Mouse (Mus musculus): ENCODE measurements around the gene Myom1. TPM values are rescaled to one million over a fixed set of nuclear protein-coding genes. Genes with fewer than 3 reads are reported as not detected.

The Myom1 gene
- polyA plus RNA-seq, 1 experiment from 2014 or later, result 3.0 TPM

DNA sequence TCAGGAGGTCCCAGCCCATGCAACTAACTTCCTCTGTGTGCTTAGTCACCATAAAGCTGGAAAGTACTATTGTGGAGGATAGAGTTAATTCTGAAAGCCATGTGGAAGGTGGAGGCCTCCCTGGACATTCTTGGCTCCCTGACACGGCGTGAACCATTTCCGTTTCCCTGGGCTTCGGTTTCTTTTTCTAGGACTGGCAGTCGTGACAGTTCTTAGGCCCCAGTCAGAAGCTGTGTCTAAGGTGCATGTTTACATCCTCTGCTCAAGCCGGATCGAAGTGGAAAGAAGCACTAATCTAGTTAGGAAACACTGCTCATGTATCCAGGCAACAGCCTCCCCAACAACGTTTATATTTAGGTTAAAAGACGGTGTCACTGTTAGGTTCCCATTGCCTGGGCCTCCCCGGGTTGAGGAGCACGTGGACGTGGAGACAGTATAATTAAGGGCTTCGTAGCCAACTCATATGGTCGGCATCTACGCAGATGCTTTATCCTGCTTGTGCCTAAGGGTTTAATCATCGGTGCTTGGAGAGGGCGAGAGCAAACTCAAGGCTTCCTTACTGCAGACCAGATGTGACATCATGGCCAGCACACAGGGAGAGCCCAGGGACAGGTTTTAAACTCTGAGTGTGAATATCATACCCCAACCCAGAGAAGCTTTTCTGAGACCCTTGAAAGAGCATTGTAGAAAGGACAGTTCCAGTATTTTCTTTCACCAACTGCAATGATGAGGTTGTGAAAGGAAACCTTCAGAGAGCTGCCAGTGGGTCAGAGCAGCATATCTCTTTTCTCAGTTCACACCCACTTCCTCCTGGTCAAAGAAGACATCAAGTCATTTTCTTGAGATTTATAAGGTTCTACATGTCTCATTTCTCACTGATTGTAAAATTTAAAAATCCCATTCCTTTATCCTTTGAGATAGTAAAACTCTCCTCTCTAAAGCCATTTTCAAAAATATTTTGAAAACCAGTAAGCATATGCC lies 100.4 kb downstream of the Myom1 start:
- no peak overlapping the region for H3K4me2 ChIP-seq (ENCODE audit: low read length)

DNA sequence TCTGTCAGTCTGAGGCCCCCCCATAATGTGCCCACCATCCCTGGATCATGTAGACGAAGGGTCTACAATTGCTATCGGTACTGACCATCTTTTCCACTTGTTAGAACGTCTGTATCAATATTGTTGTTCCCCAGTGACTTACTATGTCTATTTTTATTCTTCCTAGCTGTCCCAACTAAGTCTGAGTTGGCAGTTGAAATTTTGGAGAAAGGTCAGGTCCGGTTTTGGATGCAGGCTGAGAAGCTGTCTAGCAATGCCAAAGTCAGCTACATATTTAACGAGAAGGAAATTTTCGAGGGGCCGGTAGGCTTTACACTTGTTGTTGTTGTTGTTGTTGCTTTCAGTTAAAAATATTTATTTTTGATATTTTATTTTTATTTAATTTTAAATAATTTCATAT lies 102.9 kb downstream of the Myom1 start:
- H3K4me3 ChIP-seq (replicated peaks; ENCODE audit: low read depth, low read length), result no peak overlapping the region
- no peak overlapping the region for H3K4me2 ChIP-seq (ENCODE audit: low read length)
- no peak overlapping the region for H3K27ac ChIP-seq
- H3K27me3 ChIP-seq (ENCODE audit: insufficient read depth, low read length), result no peaks in the 10 kb centered on the region
- peaks cover 3% of the 10 kb centered on the region; the same call in 1 of the 2 replicates for H3K4me1 ChIP-seq (replicated peaks; ENCODE audit: insufficient read depth, low read length)
- ATAC-seq (replicated peaks; ENCODE audit: low FRiP score, low read depth), result no peak
- DNase-seq (ENCODE audit: low spot score), result no peak
- 92% methylated on average over 7 of the region's 7 CpGs for WGBS
- H3K9me3 ChIP-seq (replicated peaks; ENCODE audit: low read length), result no peaks in the 10 kb centered on the region
- H3K9ac ChIP-seq (ENCODE audit: low read depth, low read length), result no peak overlapping the region
- H3K36me3 ChIP-seq (ENCODE audit: insufficient read depth, low read length), result no peaks in the 10 kb centered on the region
- no peak for TF ChIP-seq CTCF (IDR thresholded peaks at IDR 0.05; ENCODE audit: low read depth)

More for the DNA sequence above, 100.4 kb downstream of the Myom1 start:
- no peaks in the 10 kb centered on the region for H3K9me3 ChIP-seq (replicated peaks; ENCODE audit: low read length)
- DNase-seq (ENCODE audit: low spot score) (no peak), ATAC-seq (replicated peaks; ENCODE audit: low FRiP score, low read depth) (no peak; the same call in 1 of the 2 replicates)
- H3K4me3 ChIP-seq (replicated peaks; ENCODE audit: low read depth, low read length), result no peak overlapping the region
- H3K4me1 ChIP-seq (replicated peaks; ENCODE audit: insufficient read depth, low read length), result peaks cover 3% of the 10 kb centered on the region; the same call in 1 of the 2 replicates
- 30% methylated on average over 17 of the region's 17 CpGs for WGBS
- no peak for TF ChIP-seq CTCF (IDR thresholded peaks at IDR 0.05; ENCODE audit: low read depth)
- no peaks in the 10 kb centered on the region for H3K36me3 ChIP-seq (ENCODE audit: insufficient read depth, low read length)
- H3K9ac ChIP-seq (ENCODE audit: low read depth, low read length), result no peak overlapping the region
- no peaks in the 10 kb centered on the region for H3K27me3 ChIP-seq (ENCODE audit: insufficient read depth, low read length)
- H3K27ac ChIP-seq, result peak overlapping the region; percentile 27

DNA sequence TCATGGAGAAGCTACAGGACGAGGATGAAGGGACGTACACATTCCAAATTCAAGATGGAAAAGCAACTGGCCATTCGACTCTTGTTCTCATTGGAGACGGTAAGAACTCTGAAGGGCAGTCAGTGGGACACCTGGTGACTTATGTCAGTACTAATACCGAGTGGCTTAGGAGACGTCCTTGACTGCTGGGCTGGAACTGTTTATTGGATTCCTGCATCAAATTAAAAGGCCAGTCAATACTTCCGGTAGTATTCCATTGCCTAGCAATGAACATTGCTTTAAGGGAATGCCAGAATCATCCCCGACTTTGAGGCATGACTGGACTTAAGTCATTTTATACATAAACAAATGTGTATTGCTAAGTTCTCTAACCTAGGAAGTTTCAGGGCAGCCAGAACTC lies 103.8 kb downstream of the Myom1 start:
- no peaks in the 10 kb centered on the region for H3K36me3 ChIP-seq (ENCODE audit: insufficient read depth, low read length)

DNA sequence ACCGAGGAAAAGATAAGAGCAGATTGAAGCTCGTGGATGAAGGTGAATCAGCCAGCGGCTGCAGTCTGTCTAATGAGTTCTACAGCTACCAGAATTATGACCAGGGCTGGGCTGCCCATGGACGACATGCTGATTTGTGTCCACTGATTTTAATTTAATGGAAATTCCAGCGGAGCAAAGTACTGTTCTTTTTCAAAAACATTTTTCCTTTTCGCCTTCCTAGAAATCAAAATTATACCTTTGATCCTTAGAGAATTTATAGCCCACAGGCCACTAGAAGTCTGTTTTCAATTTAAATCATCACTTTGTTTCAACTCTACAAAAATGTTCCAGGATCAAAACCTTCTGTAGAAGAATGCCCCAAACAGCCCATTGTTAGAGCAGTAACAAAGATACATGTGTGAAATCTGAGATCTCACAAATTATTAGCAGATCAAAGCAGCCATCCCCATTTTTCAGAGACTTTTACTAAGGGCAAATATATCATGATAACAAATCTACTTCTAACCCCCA lies 108.4 kb downstream of the Myom1 start:
- H3K9me3 ChIP-seq (replicated peaks; ENCODE audit: low read length), result no peaks in the 10 kb centered on the region
- no peak overlapping the region for H3K4me2 ChIP-seq (ENCODE audit: low read length)
- H3K9ac ChIP-seq (ENCODE audit: low read depth, low read length), result no peak overlapping the region
- no peak for ATAC-seq (replicated peaks; ENCODE audit: low FRiP score, low read depth)
- no peak overlapping the region for H3K4me3 ChIP-seq (replicated peaks; ENCODE audit: low read depth, low read length)
- no peaks in the 10 kb centered on the region for H3K27me3 ChIP-seq (ENCODE audit: insufficient read depth, low read length)
- no peak for TF ChIP-seq CTCF (IDR thresholded peaks at IDR 0.05; ENCODE audit: low read depth)
- H3K36me3 ChIP-seq (ENCODE audit: insufficient read depth, low read length), result no peaks in the 10 kb centered on the region
- no peaks in the 10 kb centered on the region for H3K4me1 ChIP-seq (replicated peaks; ENCODE audit: insufficient read depth, low read length)
- peak; percentile 72 for DNase-seq (ENCODE audit: low spot score)
- WGBS, result 30% methylated on average over 6 of the region's 6 CpGs
- H3K27ac ChIP-seq, result no peak overlapping the region

More for the DNA sequence above, 103.8 kb downstream of the Myom1 start:
- ATAC-seq (replicated peaks; ENCODE audit: low FRiP score, low read depth) (no peak), DNase-seq (ENCODE audit: low spot score) (no peak)
- TF ChIP-seq CTCF (IDR thresholded peaks at IDR 0.05; ENCODE audit: low read depth), result no peak
- no peak overlapping the region for H3K4me2 ChIP-seq (ENCODE audit: low read length)
- no peak overlapping the region for H3K27ac ChIP-seq
- no peak overlapping the region for H3K9ac ChIP-seq (ENCODE audit: low read depth, low read length)
- no peak overlapping the region for H3K4me3 ChIP-seq (replicated peaks; ENCODE audit: low read depth, low read length)
- no peaks in the 10 kb centered on the region for H3K27me3 ChIP-seq (ENCODE audit: insufficient read depth, low read length)
- H3K4me1 ChIP-seq (replicated peaks; ENCODE audit: insufficient read depth, low read length), result peaks cover 3% of the 10 kb centered on the region; the same call in 1 of the 2 replicates
- WGBS, result 70% methylated on average over 8 of the region's 8 CpGs
- H3K9me3 ChIP-seq (replicated peaks; ENCODE audit: low read length), result no peaks in the 10 kb centered on the region

DNA sequence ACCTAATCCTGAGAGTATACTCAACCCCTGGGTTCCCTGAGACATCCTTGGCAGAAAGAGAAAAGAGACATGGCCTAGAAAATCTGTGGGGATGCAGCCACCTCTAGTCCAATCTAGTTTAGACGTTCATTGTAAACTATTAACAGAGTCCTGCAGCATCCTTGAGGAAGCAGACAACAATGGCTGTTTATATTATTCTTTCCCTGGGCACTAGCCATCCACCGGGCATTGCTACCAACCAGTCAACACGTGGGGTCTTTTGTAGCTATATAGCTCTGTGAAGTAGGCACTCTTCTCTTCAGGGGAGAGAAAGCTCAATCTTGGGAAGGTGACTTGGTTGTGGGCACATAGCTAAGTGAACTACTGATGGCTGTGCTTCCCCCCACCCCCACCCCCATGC lies 110.3 kb downstream of the Myom1 start:
- ATAC-seq (replicated peaks; ENCODE audit: low FRiP score, low read depth) (no peak), DNase-seq (ENCODE audit: low spot score) (no peak)
- no peaks in the 10 kb centered on the region for H3K4me1 ChIP-seq (replicated peaks; ENCODE audit: insufficient read depth, low read length)
- no peaks in the 10 kb centered on the region for H3K9me3 ChIP-seq (replicated peaks; ENCODE audit: low read length)
- H3K27me3 ChIP-seq (ENCODE audit: insufficient read depth, low read length), result no peaks in the 10 kb centered on the region
- no peak overlapping the region for H3K4me3 ChIP-seq (replicated peaks; ENCODE audit: low read depth, low read length)
- H3K9ac ChIP-seq (ENCODE audit: low read depth, low read length), result no peak overlapping the region
- H3K4me2 ChIP-seq (ENCODE audit: low read length), result no peak overlapping the region
- no peaks in the 10 kb centered on the region for H3K36me3 ChIP-seq (ENCODE audit: insufficient read depth, low read length)
- TF ChIP-seq CTCF (IDR thresholded peaks at IDR 0.05; ENCODE audit: low read depth), result no peak
- no peak overlapping the region for H3K27ac ChIP-seq
- WGBS, result 72% methylated on average over 3 of the region's 3 CpGs

DNA sequence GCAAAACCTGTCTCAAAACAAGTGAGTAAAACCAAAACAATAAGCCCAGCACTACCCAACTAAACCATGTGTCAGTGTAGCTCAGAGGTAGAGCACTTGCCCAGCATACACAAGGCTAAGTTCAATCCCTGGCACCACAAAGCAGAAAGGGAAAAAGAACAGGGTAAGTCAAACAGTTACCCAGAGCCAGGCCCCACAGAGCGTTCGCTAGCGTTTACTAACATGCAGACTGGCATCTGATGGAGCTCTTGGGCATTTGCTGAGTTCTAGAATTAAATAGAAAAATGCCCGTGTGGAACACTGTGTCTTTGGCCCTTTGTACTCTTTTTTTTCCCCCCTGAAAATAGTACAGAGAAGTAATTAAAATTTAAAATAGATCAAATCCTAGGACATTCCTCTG lies 111.8 kb downstream of the Myom1 start:
- 62% methylated on average over 4 of the region's 4 CpGs for WGBS
- no peaks in the 10 kb centered on the region for H3K4me1 ChIP-seq (replicated peaks; ENCODE audit: insufficient read depth, low read length)

More for the DNA sequence above, 111.8 kb downstream of the Myom1 start:
- no peak overlapping the region for H3K9ac ChIP-seq (ENCODE audit: low read depth, low read length)
- DNase-seq (ENCODE audit: low spot score) (no peak), ATAC-seq (replicated peaks; ENCODE audit: low FRiP score, low read depth) (no peak)
- TF ChIP-seq CTCF (IDR thresholded peaks at IDR 0.05; ENCODE audit: low read depth), result no peak
- H3K27me3 ChIP-seq (ENCODE audit: insufficient read depth, low read length), result no peaks in the 10 kb centered on the region
- H3K4me2 ChIP-seq (ENCODE audit: low read length), result no peak overlapping the region
- no peaks in the 10 kb centered on the region for H3K9me3 ChIP-seq (replicated peaks; ENCODE audit: low read length)
- H3K36me3 ChIP-seq (ENCODE audit: insufficient read depth, low read length), result no peaks in the 10 kb centered on the region
- no peak overlapping the region for H3K4me3 ChIP-seq (replicated peaks; ENCODE audit: low read depth, low read length)
- no peak overlapping the region for H3K27ac ChIP-seq

Data from kidney, postnatal 0 days (tissue).